Mouse (Mus musculus): ENCODE measurements at regions not wholly inside any gene's neighbourhood (a gene's known extent, or its start where the extent isn't known, plus 50 kb on each side); places are given as distances from the start of the nearest gene placed in this dataset.
A peak's percentile ranks its signal among the peaks of the same experiment; 100 is the strongest.
"Not testable (repeated sequence)": the region's sequence is repeated elsewhere in the genome, so short reads cannot be mapped to it uniquely, and the experiment has no call there.

DNA sequence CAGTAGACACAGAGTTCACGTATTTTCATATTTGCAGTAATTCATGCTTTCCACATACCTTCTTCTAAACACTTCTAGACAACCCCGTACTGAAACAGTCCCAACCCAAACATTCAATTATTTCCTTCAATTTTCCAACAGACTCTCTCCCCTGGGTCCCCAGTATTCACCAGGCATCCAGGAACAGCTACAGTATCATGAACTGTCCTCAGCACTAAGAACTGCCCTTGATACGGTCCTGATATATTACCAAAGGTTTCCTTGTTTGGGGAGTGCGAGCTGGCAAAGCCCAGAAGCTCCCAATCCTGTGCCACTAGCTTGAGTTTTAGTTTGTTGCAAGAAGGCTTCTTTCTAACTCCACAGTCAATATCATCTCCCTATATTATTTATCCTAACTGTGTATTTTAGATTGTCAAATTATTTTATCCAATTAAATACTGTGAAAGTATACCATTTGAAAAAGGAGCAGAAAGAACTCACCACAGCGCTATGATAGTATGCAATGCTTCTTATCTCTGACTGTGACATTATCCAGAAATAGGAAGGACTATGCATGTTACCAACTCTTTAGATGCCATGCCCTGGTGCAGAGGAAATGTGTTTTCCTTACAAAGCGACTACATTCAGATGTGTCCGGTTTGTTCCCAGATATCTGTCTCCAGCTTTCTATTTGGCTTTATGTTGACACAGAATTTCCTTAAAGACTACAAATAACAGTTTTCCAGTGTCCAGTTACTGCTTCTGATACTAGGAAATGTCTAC, 754.6 kb upstream of the Intu start:
- no peak for DNase-seq (ENCODE audit: low spot score in 2 of 2)

DNA sequence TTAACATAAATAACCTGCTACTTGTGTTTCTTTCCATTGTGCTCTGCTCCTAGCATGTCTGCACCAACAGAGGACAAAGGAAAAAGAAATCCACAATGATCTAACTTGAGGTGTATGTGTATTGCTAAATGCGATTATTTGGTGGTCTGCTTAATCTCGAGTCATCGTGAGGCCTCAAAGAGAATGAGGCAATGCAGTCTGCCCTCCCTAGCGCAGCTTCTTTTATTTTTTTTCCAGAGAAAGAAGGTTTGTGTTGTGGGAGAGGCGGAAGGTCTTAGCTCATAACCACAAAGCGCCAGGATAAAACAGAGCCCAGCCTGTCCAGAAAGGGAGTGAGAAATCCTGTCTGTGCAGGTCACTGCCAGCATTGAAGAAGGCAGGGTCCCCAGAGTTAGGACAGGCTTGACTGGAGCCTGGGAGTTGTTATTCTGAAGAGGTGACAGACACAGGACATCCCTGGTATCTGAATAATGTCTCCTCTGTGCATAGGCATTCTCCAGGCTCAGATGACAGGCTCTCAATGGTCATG, 751.3 kb upstream of the Intu start:
- DNase-seq (ENCODE audit: low spot score in 2 of 2): no peak

DNA sequence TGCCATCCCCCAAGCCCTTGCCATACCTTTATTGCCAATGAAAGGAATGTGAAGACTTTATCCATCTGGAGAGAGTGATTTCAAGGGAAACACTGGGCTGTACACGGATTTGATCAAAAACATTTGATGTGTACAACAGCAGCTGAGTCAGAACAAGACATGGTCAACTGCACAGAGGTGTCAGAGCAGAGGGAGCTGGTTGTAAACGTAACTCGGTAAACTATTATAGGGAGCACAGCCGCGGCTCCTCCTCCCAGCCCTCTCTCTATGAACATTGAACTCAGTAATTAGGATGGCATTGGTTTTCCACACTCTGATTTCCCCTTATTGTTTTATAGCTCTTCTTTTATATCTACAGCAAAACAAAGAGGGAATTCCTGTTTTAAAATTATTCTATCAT, 750.8 kb upstream of the Intu start:
- no peak for DNase-seq (ENCODE audit: low spot score in 2 of 2)

DNA sequence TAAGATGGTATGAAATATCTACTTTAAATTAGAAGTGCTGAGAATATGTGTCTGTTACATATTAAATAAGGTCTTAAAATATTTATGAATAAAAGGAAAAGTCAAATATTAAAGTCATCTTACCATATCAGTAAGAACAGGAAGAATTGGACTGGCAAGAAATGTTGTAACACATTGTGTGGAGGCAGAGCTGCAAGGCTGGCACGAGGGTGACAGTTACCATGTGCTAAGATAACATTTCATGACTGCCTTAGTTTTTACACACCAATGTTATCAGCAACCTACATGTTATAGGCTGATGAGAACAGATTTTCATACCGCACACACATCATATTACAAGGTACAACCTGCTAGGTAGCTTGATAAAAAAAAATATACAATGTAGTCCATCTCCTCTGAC, 746.2 kb upstream of the Intu start:
- DNase-seq (ENCODE audit: low spot score in 2 of 2): no peak

DNA sequence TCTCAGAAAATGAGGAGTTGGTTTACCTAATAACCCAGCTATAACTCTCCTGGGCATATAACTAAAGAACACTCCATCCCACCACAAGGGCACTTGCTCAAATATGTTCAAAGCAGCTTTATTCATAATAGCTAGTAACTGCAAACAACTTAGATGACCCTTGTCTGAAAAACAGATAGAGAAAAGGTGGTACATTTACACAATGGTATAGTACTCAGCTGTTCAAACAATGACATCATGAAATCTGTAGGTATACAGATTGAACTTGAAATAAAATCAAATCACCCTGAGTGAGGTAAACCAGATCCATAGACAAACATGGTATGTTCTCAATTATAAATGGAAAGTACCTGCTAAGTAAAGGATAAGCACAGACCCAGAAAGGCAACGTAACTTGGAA, 721.5 kb upstream of the Intu start:
- no peak for DNase-seq (ENCODE audit: low spot score in 2 of 2)

DNA sequence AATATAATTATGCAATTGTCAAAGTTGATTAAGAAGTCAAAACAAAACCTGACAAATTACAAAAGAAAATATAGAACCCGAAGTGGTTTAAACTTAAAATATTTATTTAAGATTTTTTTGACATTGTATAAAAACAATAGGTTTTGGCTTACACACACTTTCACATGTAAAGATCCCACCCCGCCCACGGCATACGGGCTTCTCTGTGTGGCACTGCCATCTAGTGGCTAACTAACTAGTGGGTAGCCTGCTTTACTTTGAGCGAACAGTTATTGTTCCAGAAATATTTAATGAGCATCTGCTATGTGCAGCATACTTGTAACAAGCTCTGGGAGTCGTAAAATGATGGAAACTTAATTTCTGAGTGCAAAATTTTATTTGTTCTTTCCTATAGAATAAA, 716.3 kb upstream of the Intu start:
- peak; percentile 64 for DNase-seq (ENCODE audit: low spot score in 2 of 2)

DNA sequence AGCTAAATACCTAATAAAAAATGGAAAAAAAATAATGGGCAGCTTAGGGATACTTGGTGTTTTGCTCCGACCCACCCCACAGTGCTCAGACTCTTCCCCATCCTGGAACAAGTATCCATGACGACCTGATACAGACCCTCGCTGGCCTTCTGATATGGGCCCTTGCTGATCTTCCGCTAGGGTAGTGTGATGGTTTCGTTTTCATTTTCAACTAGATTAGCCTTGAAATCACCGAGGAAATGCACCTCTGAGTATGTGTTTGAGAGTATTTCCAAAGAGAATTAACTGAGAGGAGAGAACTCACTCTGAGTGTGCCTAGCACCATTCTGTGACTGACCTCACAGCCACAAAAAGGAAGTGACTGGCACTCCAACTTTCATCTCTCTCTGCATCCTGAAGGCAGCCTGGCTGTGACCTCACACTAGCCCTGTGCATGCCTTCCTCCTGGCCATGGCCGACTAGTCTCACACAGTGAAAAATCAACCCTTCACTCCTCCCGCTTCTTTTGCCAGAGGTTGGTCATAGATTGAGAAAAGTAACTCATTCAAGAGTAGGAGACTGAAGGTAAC, 700.5 kb upstream of the Intu start:
- no peak for DNase-seq (ENCODE audit: low spot score in 2 of 2)

DNA sequence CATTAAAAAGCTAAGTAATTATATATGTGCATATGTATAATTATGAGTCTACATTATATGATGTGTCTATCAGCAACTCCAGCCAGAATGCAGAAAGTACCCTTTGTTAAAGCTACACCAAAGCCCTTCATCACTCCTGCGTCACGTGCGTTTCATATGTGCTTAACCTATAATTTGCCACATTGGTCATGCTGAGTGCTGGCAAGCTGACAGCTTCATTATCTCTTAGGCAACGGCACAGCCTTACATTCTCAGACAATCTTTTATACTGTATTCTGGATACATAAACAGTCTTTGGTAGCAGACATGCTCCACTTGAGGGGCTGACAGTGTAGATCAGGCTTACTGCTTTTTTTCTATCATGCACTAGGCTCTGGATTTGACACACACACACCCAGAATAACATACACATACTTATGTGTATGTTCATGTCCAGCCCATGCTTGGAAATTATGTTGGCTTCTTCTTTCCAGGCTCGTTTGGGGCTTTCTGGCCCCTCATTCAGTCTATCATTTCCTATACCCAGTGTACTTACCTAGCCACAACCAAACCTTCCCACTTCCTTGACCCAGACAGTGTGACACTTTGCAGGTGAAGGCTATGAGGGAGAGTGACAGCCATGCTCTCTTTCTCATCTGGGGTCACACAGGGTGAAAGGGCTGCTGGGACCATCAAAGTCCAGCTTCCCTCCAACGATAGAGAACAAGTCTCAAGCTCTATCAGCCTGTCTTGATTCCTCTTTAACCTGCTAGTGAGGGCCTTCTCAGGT, 692.5 kb upstream of the Intu start:
- no peak for DNase-seq (ENCODE audit: low spot score in 2 of 2)

DNA sequence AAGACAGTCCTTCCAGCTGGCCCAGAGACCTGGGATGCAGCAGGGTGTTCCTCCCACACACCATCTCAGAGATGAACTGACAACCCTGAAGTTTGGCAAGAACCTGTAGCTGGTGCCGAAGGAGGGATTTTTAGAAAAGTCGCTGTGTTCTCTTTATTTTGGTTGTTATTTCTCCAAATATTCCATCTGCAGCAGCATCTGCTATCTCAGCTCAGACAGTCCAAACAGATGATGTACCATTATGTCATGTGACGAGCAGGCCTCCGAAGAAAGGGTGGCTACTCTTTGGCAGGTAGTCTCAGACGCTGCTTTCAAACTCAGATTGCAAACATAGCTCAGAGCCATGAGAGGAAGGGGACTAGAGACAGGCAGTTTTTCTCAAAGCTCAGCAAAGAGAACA, 690.1 kb upstream of the Intu start:
- no peak for DNase-seq (ENCODE audit: low spot score in 2 of 2)

DNA sequence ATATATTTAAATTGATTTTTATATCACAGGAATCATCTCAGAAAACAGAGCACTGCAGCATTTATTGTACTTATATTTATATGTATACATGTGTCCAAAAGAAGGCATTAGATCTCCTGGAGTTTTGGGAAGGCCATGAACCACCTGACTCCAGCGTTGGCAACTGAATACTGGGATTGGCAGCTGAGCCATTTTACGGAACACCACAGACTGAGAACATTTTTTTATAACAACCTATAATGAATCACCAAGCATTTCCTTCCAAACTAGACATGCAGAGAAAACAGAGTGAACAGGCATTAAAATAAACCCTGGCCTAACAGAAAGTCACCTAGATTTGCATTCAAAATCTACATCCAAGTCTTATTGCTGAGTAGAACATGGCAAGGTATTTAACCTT, 686.0 kb upstream of the Intu start:
- no peak for DNase-seq (ENCODE audit: low spot score in 2 of 2)

DNA sequence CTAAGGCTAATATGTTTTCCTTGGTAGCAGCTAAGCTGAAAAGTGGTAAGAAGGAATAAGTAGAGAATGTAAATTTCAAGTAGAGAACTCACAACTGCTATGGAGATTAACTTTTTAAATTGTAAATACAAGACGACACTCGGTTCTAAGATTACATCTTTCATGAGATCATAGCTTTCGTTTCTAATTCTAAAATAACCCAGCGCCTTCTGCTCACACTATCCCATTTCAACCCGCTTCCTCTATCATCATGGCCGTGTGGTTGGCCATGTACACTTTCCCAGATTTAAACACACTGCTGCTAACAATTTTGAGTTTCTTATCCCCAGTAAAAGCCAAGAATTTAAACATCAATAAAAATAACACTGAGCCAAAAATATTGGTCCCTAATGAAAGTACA, 682.3 kb upstream of the Intu start:
- no peak for DNase-seq (ENCODE audit: low spot score in 2 of 2)

DNA sequence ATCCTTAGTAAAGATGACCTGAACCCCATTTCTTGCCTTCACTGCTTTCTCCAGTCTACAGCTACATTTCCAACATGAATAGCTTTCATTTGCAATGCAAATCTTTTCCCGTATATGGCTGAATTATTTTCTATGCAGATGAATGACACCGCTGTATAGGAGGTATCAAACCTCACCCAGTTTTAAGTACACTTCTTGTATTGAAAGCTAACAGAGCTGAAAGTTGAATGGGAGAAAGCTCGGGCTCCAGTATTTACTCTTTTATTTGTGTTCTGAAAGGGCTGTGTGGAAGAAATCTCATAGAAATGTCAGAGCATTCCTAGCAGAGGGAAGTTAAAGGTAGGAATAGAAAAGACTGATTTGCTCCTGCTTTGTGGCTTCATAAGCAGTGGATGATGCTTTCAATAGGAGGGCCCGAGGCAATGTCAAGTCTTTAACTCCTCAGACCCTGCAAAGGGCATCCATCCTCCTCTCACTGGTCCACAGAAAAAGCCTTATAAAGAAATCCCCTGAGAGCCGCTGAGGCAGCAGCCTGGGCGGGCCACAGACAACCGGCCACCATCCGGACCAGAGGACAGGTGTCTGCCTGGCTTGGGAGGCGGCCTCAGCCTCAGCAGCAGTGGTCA, 673.8 kb upstream of the Intu start:
- no peak for DNase-seq (ENCODE audit: low spot score in 2 of 2)

DNA sequence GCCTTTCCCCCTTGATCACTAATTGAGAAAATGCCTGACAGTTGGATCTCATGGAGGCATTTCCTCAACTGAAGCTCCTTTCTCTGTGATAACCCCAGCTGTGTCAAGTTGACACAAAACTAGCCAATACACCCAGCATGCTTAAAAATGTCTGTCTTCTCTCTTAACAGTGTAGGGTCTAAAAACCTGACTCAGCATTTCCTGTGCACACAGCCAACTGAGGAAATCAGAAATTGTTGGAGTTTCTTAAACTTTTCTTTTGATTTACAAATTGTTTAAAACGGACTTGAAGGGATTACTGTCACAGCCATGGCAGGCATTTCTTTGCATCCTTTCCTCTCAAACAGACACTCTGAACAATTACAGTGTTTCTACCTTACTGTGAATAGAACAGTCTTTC, 655.0 kb upstream of the Intu start:
- not testable (repeated sequence) for DNase-seq (ENCODE audit: low spot score in 2 of 2)

DNA sequence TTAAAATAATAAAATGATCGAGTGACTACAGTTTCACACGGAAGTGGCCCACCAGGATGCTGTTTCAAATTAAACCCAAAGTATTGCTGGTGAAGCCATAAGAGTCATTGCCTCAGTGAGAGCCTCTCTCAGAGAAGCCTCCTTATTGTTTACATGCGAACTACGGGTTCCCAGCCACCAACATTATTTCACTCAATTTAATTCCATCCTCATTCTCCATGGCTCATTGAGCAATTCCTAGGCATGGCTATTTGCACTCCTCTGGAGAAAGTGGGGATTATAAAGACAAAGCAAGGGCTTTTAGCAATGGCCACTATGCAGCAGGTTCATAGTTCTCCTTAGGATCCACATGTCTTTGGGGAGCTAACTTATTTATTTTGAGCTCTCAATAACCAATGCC, 646.7 kb upstream of the Intu start:
- no peak for DNase-seq (ENCODE audit: low spot score in 2 of 2)

DNA sequence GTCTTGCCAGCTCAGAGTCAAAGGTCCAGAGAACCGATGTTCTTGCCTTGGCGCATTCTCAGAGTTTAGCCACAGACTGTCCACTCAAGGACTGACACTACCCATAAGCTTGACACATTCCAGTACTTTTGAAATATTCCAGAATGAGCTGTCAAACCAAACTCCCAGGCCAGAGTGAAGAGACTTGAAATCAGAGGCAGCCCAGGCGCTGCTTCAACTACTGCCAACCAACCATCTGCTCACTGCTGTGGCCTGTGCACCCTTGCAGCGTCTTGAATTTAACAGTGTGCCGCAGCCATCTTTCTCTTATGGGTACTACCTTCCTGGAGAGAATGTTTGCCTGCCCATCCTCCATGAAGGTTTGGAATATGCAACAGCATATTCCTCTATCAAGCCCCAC, 642.7 kb upstream of the Intu start:
- DNase-seq (ENCODE audit: low spot score in 2 of 2): no peak

DNA sequence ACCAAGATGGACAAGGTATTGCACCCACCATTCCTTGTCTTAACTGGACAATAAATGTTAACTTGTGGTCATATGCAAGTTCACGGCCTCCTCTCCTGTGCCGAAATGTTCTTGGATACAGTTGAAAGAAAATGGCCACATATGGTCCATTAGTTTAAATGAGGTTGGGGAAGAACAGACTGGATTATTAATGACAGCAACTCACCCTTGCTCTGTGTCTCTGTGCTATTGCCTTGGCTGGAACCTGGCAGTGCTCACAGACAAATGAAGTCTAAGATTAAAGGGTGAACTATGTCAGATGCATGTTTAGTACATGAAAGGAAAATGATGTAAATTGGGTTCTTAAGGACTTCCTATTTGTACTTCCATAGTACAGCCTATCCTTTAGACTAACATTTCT, 641.9 kb upstream of the Intu start:
- DNase-seq (ENCODE audit: low spot score in 2 of 2): no peak

DNA sequence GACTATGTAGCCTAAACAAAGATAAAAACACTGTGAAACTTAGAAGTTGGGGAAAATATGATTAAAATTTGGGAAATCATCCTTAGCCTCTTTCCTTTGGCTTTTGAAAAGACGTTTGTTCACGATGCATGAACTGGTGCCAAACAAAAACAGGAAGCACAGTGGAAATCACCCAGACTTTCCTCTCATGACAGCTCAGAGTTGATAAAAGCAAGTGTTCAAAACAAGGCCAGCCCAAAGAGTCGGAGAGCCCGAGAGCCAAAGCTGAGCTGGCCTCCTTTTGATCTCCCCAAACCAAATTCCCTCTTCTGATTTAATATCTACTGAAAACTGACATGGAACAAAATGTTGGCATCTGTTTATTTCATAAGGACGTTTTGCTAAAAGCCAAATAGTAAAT, 632.1 kb upstream of the Intu start:
- no peak for DNase-seq (ENCODE audit: low spot score in 2 of 2)

DNA sequence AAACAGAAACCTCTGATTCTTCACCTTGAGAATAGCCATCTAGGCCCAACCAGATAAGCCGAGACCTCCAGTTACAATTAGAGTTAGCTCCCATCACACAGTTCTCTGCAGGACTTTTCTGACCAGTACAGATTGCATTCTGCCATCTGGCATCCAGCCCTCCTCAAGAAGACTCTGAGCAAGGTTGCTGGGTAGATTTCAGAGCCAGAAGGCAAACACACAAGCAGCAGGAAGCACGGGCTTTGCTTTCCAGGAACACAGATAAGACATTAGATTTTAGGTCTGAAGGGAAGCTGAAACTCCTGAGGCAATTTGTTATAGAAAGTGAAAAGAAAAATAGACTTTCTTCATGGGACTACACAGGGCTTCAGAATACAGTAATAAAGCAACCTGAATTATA, 630.9 kb upstream of the Intu start:
- no peak for DNase-seq (ENCODE audit: low spot score in 2 of 2)

DNA sequence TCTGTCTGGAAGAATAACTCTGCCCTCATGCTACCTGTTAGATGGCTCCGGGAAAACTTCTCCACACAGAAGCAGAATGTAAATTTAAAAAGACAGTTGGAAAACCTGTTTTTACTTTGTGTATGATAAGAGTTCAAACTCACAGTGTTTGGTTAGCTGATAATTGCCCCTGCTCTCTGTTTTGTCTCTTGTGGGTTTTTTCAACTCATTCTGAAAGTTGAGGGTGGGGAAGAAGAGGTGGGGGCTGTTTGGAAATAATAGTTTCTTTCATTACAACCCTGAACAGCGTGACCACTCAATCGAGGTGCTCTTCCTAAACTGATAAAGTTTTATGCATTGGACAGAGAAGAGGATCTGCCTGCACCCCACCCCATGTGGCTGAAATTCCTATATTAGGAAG, 626.7 kb upstream of the Intu start:
- no peak for DNase-seq (ENCODE audit: low spot score in 2 of 2)

DNA sequence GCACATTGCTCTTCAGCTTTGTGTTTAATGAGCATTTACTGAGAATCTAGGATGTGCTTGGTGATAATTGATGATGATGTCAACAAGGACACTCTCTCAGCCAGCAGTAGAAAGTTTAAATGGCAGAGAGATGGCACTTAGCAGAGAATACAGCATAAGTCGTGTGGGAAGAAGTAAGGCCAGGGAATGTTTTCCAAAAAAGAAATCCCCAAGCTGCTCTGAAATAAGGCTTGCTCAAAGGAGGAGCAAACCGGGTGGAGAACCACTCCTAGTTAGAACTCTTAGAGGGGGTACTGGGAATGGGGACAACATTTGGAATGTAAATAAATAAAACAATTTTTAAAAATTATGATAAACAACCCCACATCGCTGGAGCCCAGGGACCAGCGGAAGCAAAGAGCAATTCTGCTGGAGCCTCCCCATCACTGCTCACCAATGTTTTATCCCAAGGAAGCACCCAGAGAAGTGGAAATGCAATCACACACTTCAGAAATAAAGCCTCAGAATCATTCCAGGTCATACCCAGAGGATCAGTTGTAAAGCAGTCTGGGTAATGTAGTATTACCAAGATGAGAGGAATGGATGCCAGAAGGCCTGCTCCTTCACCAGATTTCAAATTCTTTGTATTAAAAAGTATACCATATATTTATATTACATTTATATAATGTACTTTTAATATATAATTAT, 622.3 kb upstream of the Intu start:
- DNase-seq (ENCODE audit: low spot score in 2 of 2): peak in 1 of 2 experiments; percentile 11

DNA sequence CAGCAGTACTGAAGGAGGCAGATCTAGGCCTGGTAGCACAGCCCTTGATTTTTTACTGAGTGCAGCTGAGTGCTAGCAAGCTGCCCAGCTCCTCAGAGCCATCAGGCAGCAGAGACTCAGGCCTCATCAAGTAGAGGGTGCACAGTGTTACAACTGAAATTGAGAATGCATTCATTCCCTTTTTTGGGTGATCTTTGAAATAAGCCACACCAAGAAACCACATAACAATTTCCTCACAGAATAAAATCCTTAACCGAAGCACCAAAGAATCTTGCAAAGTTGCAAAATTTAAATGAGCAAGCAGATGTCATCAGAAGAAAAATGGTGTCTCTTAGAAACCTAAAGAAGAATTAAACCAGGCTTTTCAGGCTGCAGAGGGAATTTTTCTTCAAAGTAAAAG, 621.4 kb upstream of the Intu start:
- no peak for DNase-seq (ENCODE audit: low spot score in 2 of 2)

Data from left cerebral cortex, adult 18-20 months (tissue).